21 mouse cellular contexts compared by ENCODE assay signal in genomic region chr5:74932206-74932605, GRCm38 (mm10).
A peak's percentile ranks its signal among the peaks of the same experiment; 100 is the strongest.
DNase-seq lines count a peak whose midpoint lies in the region; ATAC-seq and TF ChIP-seq lines count a peak whose summit lies in the region.
"Had no signal": no experiment of that assay in that cellular context is flagged by ENCODE, and none has a peak within 500 bp of the region (broad histone marks: within the 10 kb centered on the region; RNA-seq: fewer than 3 reads in every experiment).

No protein-coding gene starts in this region.

- H3K27ac ChIP-seq in heart, embryonic 13.5 days (replicated peaks), result peak overlapping the region; percentile 66
- no peak overlapping the region for H3K27ac ChIP-seq in kidney, adult 2 months (ENCODE audit: insufficient read depth, low read depth, low read length)
- H3K27ac ChIP-seq in intestine, embryonic 15.5 days, result no peak overlapping the region
- H3K27ac ChIP-seq in limb, embryonic 11.5 days (replicated peaks; ENCODE audit: low read depth, low read length), result no peak overlapping the region
- H3K27ac ChIP-seq: embryonic facial prominence, embryonic 12.5 days; gastrocnemius, adult 2 months; hindbrain, postnatal 0 days; liver, embryonic 14.5 days; neural tube, embryonic 12.5 days had no signal

- DNase-seq in heart, adult 9 months (ENCODE audit: low spot score in 2 of 2), result no peak
- DNase-seq in kidney, postnatal 10 days, result peak; percentile 42
- DNase-seq in kidney, adult 2 months, result no peak
- DNase-seq in limb, embryonic 11.5 days (ENCODE audit: low spot score), result no peak
- DNase-seq in layer of hippocampus, adult 11-12 months (ENCODE audit: low spot score), result no peak
- DNase-seq: adrenal gland, adult 2 months; B cell, adult 2 months; cerebellum, adult 11 months; cerebellum, postnatal 36 days; forebrain, postnatal 0 days; gastrocnemius, adult 2 months; layer of hippocampus, adult 9-11 months; right cerebral cortex, postnatal 25 days had no signal

- peaks cover 30% of the 10 kb centered on the region for H3K4me1 ChIP-seq in heart, embryonic 13.5 days
- no peaks in the 10 kb centered on the region for H3K4me1 ChIP-seq in kidney, adult 2 months (ENCODE audit: control insufficient read depth, insufficient read depth, low read length)
- H3K4me1 ChIP-seq in intestine, embryonic 15.5 days (replicated peaks), result no peaks in the 10 kb centered on the region
- peaks cover 8% of the 10 kb centered on the region for H3K4me1 ChIP-seq in limb, embryonic 11.5 days (ENCODE audit: control insufficient read depth, insufficient read depth, low read length)
- H3K4me1 ChIP-seq: neural tube, embryonic 12.5 days had no signal

- peak overlapping the region; percentile 24; the same call in 1 of the 2 replicates for H3K4me3 ChIP-seq in heart, embryonic 13.5 days
- no peak overlapping the region for H3K4me3 ChIP-seq in kidney, adult 2 months (ENCODE audit: insufficient read depth, low read depth, low read length)
- no peak overlapping the region for H3K4me3 ChIP-seq in intestine, embryonic 15.5 days (replicated peaks)
- no peak overlapping the region for H3K4me3 ChIP-seq in limb, embryonic 11.5 days (ENCODE audit: low read depth, low read length)
- H3K4me3 ChIP-seq: embryonic facial prominence, embryonic 12.5 days; gastrocnemius, adult 2 months; neural tube, embryonic 12.5 days had no signal

- ATAC-seq in heart, embryonic 13.5 days (ENCODE audit: extremely low read depth, insufficient number of reproducible peaks, low FRiP score, low TSS enrichment), result no peak
- no peak for ATAC-seq in intestine, embryonic 15.5 days
- ATAC-seq in limb, embryonic 11.5 days (ENCODE audit: insufficient number of reproducible peaks, low FRiP score, low TSS enrichment, low read depth), result no peak
- ATAC-seq in activated CD4-positive, CD25-positive, alpha-beta regulatory T cell, adult 4 months, result no peak
- ATAC-seq: forebrain, postnatal 0 days; hindbrain, postnatal 0 days; Patski had no signal

- no peaks in the 10 kb centered on the region for H3K9me3 ChIP-seq in heart, embryonic 13.5 days
- H3K9me3 ChIP-seq in intestine, embryonic 15.5 days, result no peaks in the 10 kb centered on the region
- H3K9me3 ChIP-seq in limb, embryonic 11.5 days (ENCODE audit: control insufficient read depth, low read length), result no peaks in the 10 kb centered on the region
- H3K9me3 ChIP-seq: embryonic facial prominence, embryonic 12.5 days; neural tube, embryonic 12.5 days had no signal

- no peak for TF ChIP-seq POLR2A in kidney, adult 2 months (IDR thresholded peaks at IDR 0.05; ENCODE audit: low read depth, low read length)

- 58% methylated on average over 13 of the region's 13 CpGs for WGBS in heart, embryonic 13.5 days
- WGBS in kidney, adult 2 months, result 60% methylated on average over 13 of the region's 13 CpGs
- 40% methylated on average over 13 of the region's 13 CpGs for WGBS in intestine, embryonic 15.5 days
- WGBS in limb, embryonic 11.5 days, result 61% methylated on average over 13 of the region's 13 CpGs

- H3K9ac ChIP-seq in heart, embryonic 13.5 days, result no peak overlapping the region
- H3K9ac ChIP-seq in intestine, embryonic 15.5 days, result no peak overlapping the region
- no peak overlapping the region for H3K9ac ChIP-seq in limb, embryonic 11.5 days (ENCODE audit: low read length)
- H3K9ac ChIP-seq: embryonic facial prominence, embryonic 12.5 days; forebrain, postnatal 0 days; liver, embryonic 14.5 days; neural tube, embryonic 12.5 days had no signal

- H3K36me3 ChIP-seq in heart, embryonic 13.5 days, result no peaks in the 10 kb centered on the region
- no peaks in the 10 kb centered on the region for H3K36me3 ChIP-seq in kidney, adult 2 months (ENCODE audit: control insufficient read depth, insufficient read depth, low read length)
- no peaks in the 10 kb centered on the region for H3K36me3 ChIP-seq in intestine, embryonic 15.5 days
- H3K36me3 ChIP-seq in limb, embryonic 11.5 days (ENCODE audit: control insufficient read depth, insufficient read depth, low read length), result no peaks in the 10 kb centered on the region
- H3K36me3 ChIP-seq: embryonic facial prominence, embryonic 12.5 days; neural tube, embryonic 12.5 days had no signal

- no peaks in the 10 kb centered on the region for H3K27me3 ChIP-seq in heart, embryonic 13.5 days (replicated peaks)
- no peaks in the 10 kb centered on the region for H3K27me3 ChIP-seq in kidney, adult 2 months (replicated peaks; ENCODE audit: control insufficient read depth, insufficient read depth, low read length)
- no peaks in the 10 kb centered on the region for H3K27me3 ChIP-seq in intestine, embryonic 15.5 days (replicated peaks)
- H3K27me3 ChIP-seq in limb, embryonic 11.5 days (ENCODE audit: control insufficient read depth, insufficient read depth, low read length), result no peaks in the 10 kb centered on the region
- H3K27me3 ChIP-seq: embryonic facial prominence, embryonic 12.5 days; neural tube, embryonic 12.5 days; Patski had no signal

- no peak for TF ChIP-seq CTCF in kidney, adult 2 months (conservative IDR thresholded peaks at IDR 0.05; ENCODE audit: insufficient read depth, insufficient read length, low read depth, low read length)

- peak overlapping the region; percentile 57 for H3K4me2 ChIP-seq in heart, embryonic 13.5 days
- H3K4me2 ChIP-seq in intestine, embryonic 15.5 days (replicated peaks), result peak overlapping the region; percentile 24; the same call in 1 of the 2 replicates
- H3K4me2 ChIP-seq in limb, embryonic 11.5 days (ENCODE audit: low read depth, severe bottlenecking), result 0 out of 2 replicates have a peak overlapping the region, but pooled peaks have one; percentile 2
- H3K4me2 ChIP-seq: embryonic facial prominence, embryonic 12.5 days; neural tube, embryonic 12.5 days had no signal

Comparison
In these comparisons a context has a peak if more than half of its experiments do, and no peak if none do; other contexts are left out.
1. H3K4me2 ChIP-seq: peak in every context shown above with its lines; median percentile 57 in heart, embryonic 13.5 days; 24 in intestine, embryonic 15.5 days; 2 in limb, embryonic 11.5 days.